Mouse (Mus musculus) bone marrow macrophage, adult 2 months (primary cell): ENCODE measurements around the gene Immt. TPM values are rescaled to one million over a fixed set of nuclear protein-coding genes. Genes with fewer than 3 reads are reported as not detected.
A peak's percentile ranks its signal among the peaks of the same experiment; 100 is the strongest.
"Not testable (repeated sequence)": the region's sequence is repeated elsewhere in the genome, so short reads cannot be mapped to it uniquely, and the experiment has no call there.

ENCODE experiments used
- H3K27ac ChIP-seq: 2 replicates; pipeline ENCODE4 v1.5.1; 2012; ENCODE audit warnings: low read depth, low read length; ENCODE audit not compliant: insufficient read depth
- H3K4me1 ChIP-seq: 2 replicates; pipeline ENCODE4 v1.6.1; 2012; ENCODE audit warnings: low read length; ENCODE audit not compliant: control insufficient read depth, insufficient read depth
- H3K4me3 ChIP-seq: 2 replicates; pipeline ENCODE4 v1.5.1; 2012; ENCODE audit warnings: mild to moderate bottlenecking, low read length, moderate library complexity; ENCODE audit not compliant: insufficient read depth
- CTCF ChIP-seq: IDR thresholded peaks from 2 replicates; pipeline ENCODE4 v1.5.1; 2012; ENCODE audit warnings: low read depth, mild to moderate bottlenecking, low read length, moderate library complexity
- POLR2A ChIP-seq: IDR thresholded peaks from 2 replicates; pipeline ENCODE4 v1.6.1; 2012; ENCODE audit warnings: mild to moderate bottlenecking, low read depth, low read length, borderline replicate concordance
- polyA plus RNA-seq: library from polyadenylated mRNA; stranded (reverse); fragments of >200 nt; gene quantifications from 2 replicates; pipeline ENCODE4 v1.2.4, GENCODE M21; 2012; ENCODE audit not compliant: missing spikeins, insufficient read depth, insufficient read length

Immt gene
- polyA plus RNA-seq, 1 experiment = 73.4 TPM

DNA sequence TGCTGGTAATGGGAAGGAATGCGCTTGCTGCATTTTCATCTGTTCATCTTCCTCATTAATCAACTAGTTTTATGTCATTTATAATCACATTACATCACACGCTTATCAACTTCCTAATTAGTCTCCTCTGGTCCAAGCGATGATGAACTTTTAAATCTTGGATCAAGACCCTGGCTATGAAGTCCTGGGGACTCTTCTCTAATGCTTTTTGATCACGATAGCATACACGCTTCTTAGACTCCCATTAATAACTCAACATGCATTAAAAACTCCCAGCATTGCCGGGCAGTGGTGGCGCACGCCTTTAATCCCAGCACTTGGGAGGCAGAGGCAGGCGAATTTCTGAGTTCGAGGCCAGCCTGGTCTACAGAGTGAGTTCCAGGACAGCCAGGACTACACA lies 78.3 kb downstream of the Immt start:
- no peak overlapping the region for H3K27ac ChIP-seq
- TF ChIP-seq CTCF = no peak
- no peak for TF ChIP-seq POLR2A
- H3K4me3 ChIP-seq = peak overlapping the region; percentile 74
- peaks cover 18% of the 10 kb centered on the region for H3K4me1 ChIP-seq

GRCm38 (mm10) chr6:71909840-71910239 lies 78.7 kb downstream of the Immt start:
- H3K4me1 ChIP-seq = peaks cover 18% of the 10 kb centered on the region
- TF ChIP-seq CTCF = no peak
- TF ChIP-seq POLR2A = no peak
- no peak overlapping the region for H3K27ac ChIP-seq
- peak overlapping the region; percentile 74 for H3K4me3 ChIP-seq

DNA sequence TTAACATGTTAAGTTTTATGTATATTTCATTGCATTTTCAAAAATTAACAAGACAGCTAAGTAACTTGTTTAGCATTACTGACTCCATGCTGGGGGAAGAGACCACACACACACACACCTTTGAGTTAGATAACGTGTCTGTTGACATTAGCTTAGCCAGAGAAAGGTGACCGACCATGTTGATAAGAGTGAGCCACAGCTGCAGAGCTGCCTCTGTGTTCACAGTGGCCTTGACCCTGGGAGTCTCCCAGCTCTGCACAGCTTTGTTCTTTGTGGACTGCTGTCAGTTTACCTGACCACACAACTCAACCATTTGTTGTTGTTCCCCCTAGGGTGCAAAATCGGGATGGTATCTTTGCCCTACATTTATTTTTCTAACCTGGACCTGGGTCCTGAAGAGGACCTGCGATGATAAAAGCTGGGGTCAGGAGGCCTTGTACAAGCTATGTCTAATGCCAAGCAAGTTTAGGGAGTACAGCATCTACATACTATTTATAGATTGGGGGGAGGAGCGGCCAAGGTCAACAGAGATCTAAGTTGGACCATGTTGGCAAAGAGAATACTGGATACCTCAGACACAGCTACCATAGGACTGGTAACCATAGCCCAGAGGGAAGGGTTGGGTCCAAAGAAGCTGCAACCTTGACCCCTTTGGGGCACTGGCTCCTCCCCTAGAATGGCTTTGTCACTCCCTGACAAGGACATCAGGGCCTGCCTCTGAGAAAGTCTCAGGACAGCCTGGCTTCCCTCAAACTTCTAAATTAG lies 80.7 kb downstream of the Immt start:
- TF ChIP-seq CTCF = no peak
- TF ChIP-seq POLR2A = no peak
- Histone ChIP-seq H3K4me1 (peaks cover 18% of the 10 kb centered on the region), H3K27ac (no peak overlapping the region), H3K4me3 (no peak overlapping the region)

GRCm38 (mm10) chr6:71920752-71921151 lies 89.6 kb downstream of the Immt start:
- TF ChIP-seq POLR2A (no peak), CTCF (no peak)
- H3K4me3 ChIP-seq = no peak overlapping the region
- H3K4me1 ChIP-seq = no peaks in the 10 kb centered on the region
- no peak overlapping the region for H3K27ac ChIP-seq

DNA sequence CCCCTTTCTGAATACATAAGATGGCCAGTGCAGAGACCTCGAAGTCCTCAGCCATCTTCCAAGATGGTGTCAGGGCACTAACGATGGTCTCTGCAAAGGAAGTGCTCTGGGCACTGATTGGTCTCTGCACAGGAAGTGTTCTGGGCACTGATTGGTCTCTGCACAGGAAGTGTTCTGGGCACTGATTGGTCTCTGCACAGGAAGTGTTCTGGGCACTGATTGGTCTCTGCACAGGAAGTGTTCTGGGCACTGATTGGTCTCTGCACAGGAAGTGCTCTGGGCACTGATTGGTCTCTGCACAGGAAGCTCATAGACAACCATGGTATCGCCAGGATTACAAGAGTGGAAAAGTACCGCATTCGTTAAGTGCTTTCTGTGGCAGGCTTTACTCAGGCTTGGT lies 94.1 kb downstream of the Immt start:
- not testable (repeated sequence) for H3K27ac ChIP-seq, H3K4me3 ChIP-seq, H3K4me1 ChIP-seq

Other genes with a start within 250 kb of the Immt start
- gene Kdm3a, start 198.3 kb upstream of the Immt start, polyA plus RNA-seq = 37.1 and 37.4 TPM in 2 replicates
- not detected in 2 replicates for gene Reep1, start 123.8 kb upstream of the Immt start, polyA plus RNA-seq
- 30.7 and 32.0 TPM in 2 replicates for gene Mrpl35, start 4.4 kb upstream of the Immt start, polyA plus RNA-seq
- 29.0 and 30.2 TPM in 2 replicates for gene Ptcd3, start 77.4 kb downstream of the Immt start, polyA plus RNA-seq
- 6.2 and 7.9 TPM in 2 replicates for gene Polr1a, start 77.7 kb downstream of the Immt start, polyA plus RNA-seq